ENCODE assay signal across 8 mouse cellular contexts in the genomic region with DNA sequence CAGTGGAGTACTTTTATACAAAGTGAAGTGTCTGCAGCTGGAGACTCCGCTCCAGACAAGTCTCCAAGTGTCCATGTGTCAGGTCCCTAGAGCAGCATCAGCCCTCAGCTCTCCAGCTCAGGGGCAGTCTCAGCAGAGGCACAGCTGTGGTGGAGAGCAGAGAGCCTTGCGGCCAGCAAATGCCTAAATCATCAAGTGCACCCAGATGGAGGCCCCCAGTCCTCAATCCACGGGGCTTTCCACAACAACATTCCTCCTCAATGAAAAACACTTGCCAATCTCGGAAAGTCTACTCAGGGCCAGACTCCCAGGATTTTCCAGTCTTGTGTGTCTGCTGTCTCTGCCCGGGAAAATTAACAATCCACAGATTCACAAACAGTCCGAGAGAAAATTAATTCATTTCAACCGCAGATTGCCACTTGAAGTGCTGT.
A peak's percentile ranks its signal among the peaks of the same experiment; 100 is the strongest.
DNase-seq lines count a peak whose midpoint lies in the region; ATAC-seq and TF ChIP-seq lines count a peak whose summit lies in the region.

No protein-coding gene starts in this region.

- peak; percentile 84 for ATAC-seq in embryonic facial prominence, embryonic 15.5 days (ENCODE audit: insufficient number of reproducible peaks, low FRiP score, low TSS enrichment, low read depth)
- ATAC-seq in hindbrain, embryonic 11.5 days (ENCODE audit: low FRiP score), result no peak
- ATAC-seq in midbrain, embryonic 14.5 days (ENCODE audit: low FRiP score, low TSS enrichment), result no peak; the same call in 1 of the 2 replicates
- no peak for ATAC-seq in megakaryocyte progenitor cell, adult 5-6 weeks (replicated peaks; ENCODE audit: poor library complexity)

- no peaks in the 10 kb centered on the region for H3K27me3 ChIP-seq in heart, adult 2 months (ENCODE audit: control insufficient read depth, insufficient read depth, low read length)
- H3K27me3 ChIP-seq in heart, embryonic 10.5 days (ENCODE audit: insufficient read depth, poor library complexity, severe bottlenecking), result no peaks in the 10 kb centered on the region
- no peaks in the 10 kb centered on the region for H3K27me3 ChIP-seq in embryonic facial prominence, embryonic 15.5 days
- no peaks in the 10 kb centered on the region for H3K27me3 ChIP-seq in hindbrain, embryonic 11.5 days (ENCODE audit: control insufficient read depth, insufficient read depth, low read length)
- H3K27me3 ChIP-seq in midbrain, embryonic 14.5 days (ENCODE audit: control insufficient read depth, insufficient read depth, low read length), result no peaks in the 10 kb centered on the region

- no peak overlapping the region for H3K9ac ChIP-seq in heart, adult 2 months (ENCODE audit: low read depth, low read length)
- no peak overlapping the region for H3K9ac ChIP-seq in embryonic facial prominence, embryonic 15.5 days
- no peak overlapping the region for H3K9ac ChIP-seq in hindbrain, embryonic 11.5 days (ENCODE audit: low read depth, low read length)
- H3K9ac ChIP-seq in midbrain, embryonic 14.5 days (replicated peaks; ENCODE audit: low read length), result no peak overlapping the region; the same call in 1 of the 2 replicates

- TF ChIP-seq EP300 in heart, adult 2 months (IDR thresholded peaks at IDR 0.05; ENCODE audit: insufficient read depth, low read depth, low read length), result no peak

- WGBS in heart, adult 2 months, result 38% methylated on average over 7 of the region's 7 CpGs
- 51% methylated on average over 7 of the region's 7 CpGs for WGBS in heart, embryonic 10.5 days
- 15% methylated on average over 7 of the region's 7 CpGs for WGBS in embryonic facial prominence, embryonic 15.5 days
- WGBS in hindbrain, embryonic 11.5 days, result 60% methylated on average over 7 of the region's 7 CpGs
- WGBS in midbrain, embryonic 14.5 days, result 19% methylated on average over 7 of the region's 7 CpGs

- H3K9me3 ChIP-seq in heart, embryonic 10.5 days, result no peaks in the 10 kb centered on the region
- H3K9me3 ChIP-seq in embryonic facial prominence, embryonic 15.5 days (replicated peaks), result no peaks in the 10 kb centered on the region
- H3K9me3 ChIP-seq in hindbrain, embryonic 11.5 days (ENCODE audit: control insufficient read depth, low read length), result no peaks in the 10 kb centered on the region
- H3K9me3 ChIP-seq in midbrain, embryonic 14.5 days (ENCODE audit: control insufficient read depth, low read length), result no peaks in the 10 kb centered on the region

- H3K27ac ChIP-seq in heart, adult 2 months, result peak overlapping the region; percentile 43
- H3K27ac ChIP-seq in heart, embryonic 10.5 days, result no peak overlapping the region
- peak overlapping the region; percentile 80 for H3K27ac ChIP-seq in embryonic facial prominence, embryonic 15.5 days (replicated peaks)
- peak overlapping the region; percentile 30; the same call in 1 of the 2 replicates for H3K27ac ChIP-seq in hindbrain, embryonic 11.5 days (ENCODE audit: low read depth, low read length)
- peak overlapping the region; percentile 70 for H3K27ac ChIP-seq in midbrain, embryonic 14.5 days (replicated peaks; ENCODE audit: low read depth, low read length)

- no peaks in the 10 kb centered on the region for H3K79me2 ChIP-seq in heart, adult 2 months (replicated peaks; ENCODE audit: control insufficient read depth, insufficient read depth, low read length)

- peaks cover 8% of the 10 kb centered on the region for H3K4me1 ChIP-seq in heart, adult 2 months (ENCODE audit: control insufficient read depth, insufficient read depth, low read length)
- H3K4me1 ChIP-seq in heart, embryonic 10.5 days, result peaks cover 9% of the 10 kb centered on the region; the same call in 1 of the 2 replicates
- H3K4me1 ChIP-seq in embryonic facial prominence, embryonic 15.5 days, result peaks cover 25% of the 10 kb centered on the region
- 0 out of 2 replicates have a peak, but pooled peaks cover 2% of the 10 kb centered on the region for H3K4me1 ChIP-seq in hindbrain, embryonic 11.5 days (replicated peaks; ENCODE audit: control insufficient read depth, insufficient read depth, low read length)
- peaks cover 21% of the 10 kb centered on the region for H3K4me1 ChIP-seq in midbrain, embryonic 14.5 days (ENCODE audit: control insufficient read depth, insufficient read depth, low read length)

- peaks cover 7% of the 10 kb centered on the region for H3K36me3 ChIP-seq in heart, adult 2 months (ENCODE audit: control insufficient read depth, insufficient read depth, low read length)
- H3K36me3 ChIP-seq in heart, embryonic 10.5 days, result no peaks in the 10 kb centered on the region
- no peaks in the 10 kb centered on the region for H3K36me3 ChIP-seq in embryonic facial prominence, embryonic 15.5 days
- no peaks in the 10 kb centered on the region for H3K36me3 ChIP-seq in hindbrain, embryonic 11.5 days (ENCODE audit: control insufficient read depth, insufficient read depth, low read length)
- H3K36me3 ChIP-seq in midbrain, embryonic 14.5 days (ENCODE audit: control insufficient read depth, insufficient read depth, low read length), result no peaks in the 10 kb centered on the region

- peak; percentile 44 to 60 for DNase-seq in heart, adult 2 months
- no peak for DNase-seq in heart, embryonic 10.5 days (ENCODE audit: low spot score)
- DNase-seq in hindbrain, embryonic 11.5 days (ENCODE audit: low spot score), result peak; percentile 28
- peak; percentile 46 for DNase-seq in midbrain, embryonic 14.5 days
- no peak for DNase-seq in T-cell, adult 2 months (ENCODE audit: low spot score)
- DNase-seq in right cerebral cortex, postnatal 4 days, result no peak

- H3K4me2 ChIP-seq in embryonic facial prominence, embryonic 15.5 days (replicated peaks), result peak overlapping the region; percentile 21; the same call in 1 of the 2 replicates
- H3K4me2 ChIP-seq in hindbrain, embryonic 11.5 days (replicated peaks; ENCODE audit: low read depth, low read length), result no peak overlapping the region
- no peak overlapping the region for H3K4me2 ChIP-seq in midbrain, embryonic 14.5 days (ENCODE audit: low read length)

- TF ChIP-seq POLR2A in heart, adult 2 months (IDR thresholded peaks at IDR 0.05; ENCODE audit: insufficient read depth, low read depth, low read length), result no peak

- intact Hi-C loops in heart, adult 2 months (cut with DNase I), result loop anchor here (5.0 kb wide), 1 partner anchor 187 kb away; a partner anchor contains a TSS

- no peak for TF ChIP-seq CTCF in heart, adult 2 months (IDR thresholded peaks at IDR 0.05)

- no peak overlapping the region for H3K4me3 ChIP-seq in heart, adult 2 months
- no peak overlapping the region for H3K4me3 ChIP-seq in heart, embryonic 10.5 days
- no peak overlapping the region for H3K4me3 ChIP-seq in embryonic facial prominence, embryonic 15.5 days (replicated peaks)
- H3K4me3 ChIP-seq in hindbrain, embryonic 11.5 days (ENCODE audit: low read depth, low read length), result no peak overlapping the region
- H3K4me3 ChIP-seq in midbrain, embryonic 14.5 days (replicated peaks; ENCODE audit: low read depth, low read length), result no peak overlapping the region

Comparison
In these comparisons a context has a peak if more than half of its experiments do, and no peak if none do; other contexts are left out.
1. DNase-seq: peak in heart, adult 2 months (2 of 2), hindbrain, embryonic 11.5 days (single experiment) and midbrain, embryonic 14.5 days (single experiment); none in heart, embryonic 10.5 days (single experiment), T-cell, adult 2 months (single experiment) and right cerebral cortex, postnatal 4 days (single experiment).